Mouse (Mus musculus): ENCODE data around the gene Ccnl2. TPM values are rescaled to one million over a fixed set of nuclear protein-coding genes. Genes with fewer than 3 reads are reported as not detected.
A peak's percentile ranks its signal among the peaks of the same experiment; 100 is the strongest.

Gene Ccnl2
- polyA plus RNA-seq, 1 experiment from 2014 or later: 52.5 TPM

DNA sequence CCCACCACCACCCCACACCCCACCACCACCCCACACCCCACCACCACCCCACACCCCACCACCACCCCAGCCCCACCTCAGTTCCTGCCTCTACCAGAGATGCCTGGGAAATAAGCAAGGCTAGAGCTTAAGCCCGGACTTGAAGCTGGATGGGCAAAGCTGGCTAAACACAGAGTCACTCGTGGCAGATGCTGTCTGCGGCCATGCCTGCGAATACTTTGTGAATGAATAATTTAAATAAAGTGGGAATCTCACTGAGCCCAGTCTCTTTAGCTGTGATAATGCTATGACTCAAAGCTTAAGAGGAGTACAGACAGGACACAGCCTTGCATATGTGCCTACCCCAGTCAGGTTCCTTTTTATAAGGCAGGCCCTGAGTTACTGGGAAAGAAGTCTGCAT is 32.8 kb upstream of the Ccnl2 start:
- H3K27me3 ChIP-seq (ENCODE audit: insufficient read depth, low read length): peaks cover 14% of the 10 kb centered on the region

DNA sequence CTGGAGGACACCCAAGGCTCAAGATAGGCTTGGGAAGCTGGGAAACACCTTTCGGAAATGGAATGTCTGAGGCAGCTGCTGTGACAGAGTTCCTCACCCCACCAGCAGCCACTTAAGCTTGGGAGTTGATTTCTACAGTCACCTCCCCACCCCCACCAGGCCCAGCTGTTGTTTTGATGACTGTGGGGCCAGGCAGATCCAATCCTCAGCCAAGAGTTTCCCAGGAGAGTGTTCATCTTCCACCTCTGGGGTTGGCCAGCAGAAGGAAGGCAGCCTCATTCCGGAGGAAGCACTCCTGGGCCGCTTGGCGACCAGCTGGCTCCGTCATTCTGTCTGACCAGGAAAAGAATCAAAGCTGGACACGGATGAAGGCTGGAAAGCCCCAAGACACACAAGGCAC is 31.4 kb upstream of the Ccnl2 start:
- Histone ChIP-seq H3K4me1 (ENCODE audit: insufficient read depth) (peaks cover 21% of the 10 kb centered on the region), H3K27me3 (ENCODE audit: insufficient read depth, low read length) (peaks cover 8% of the 10 kb centered on the region; the same call in 1 of the 2 replicates), H3K27ac (ENCODE audit: low read depth) (no peak overlapping the region), H3K4me3 (ENCODE audit: low read depth, low read length) (no peak overlapping the region), H3K9ac (replicated peaks) (no peak overlapping the region), H3K36me3 (replicated peaks; ENCODE audit: insufficient read depth, low read length) (no peaks in the 10 kb centered on the region), H3K9me3 (ENCODE audit: low read length) (no peaks in the 10 kb centered on the region), H3K4me2 (ENCODE audit: low read depth, low read length) (no peak overlapping the region)
- no peak for ATAC-seq
- no peak for DNase-seq
- no peak for TF ChIP-seq CTCF (IDR thresholded peaks at IDR 0.05; ENCODE audit: low read depth)
- TF ChIP-seq EP300 (IDR thresholded peaks at IDR 0.05; ENCODE audit: low read depth): no peak
- WGBS (ENCODE audit: insufficient replicate concordance): 48% methylated on average over 6 of the region's 6 CpGs

More for the DNA sequence above, 32.8 kb upstream of the Ccnl2 start:
- Histone ChIP-seq H3K9me3 (ENCODE audit: low read length) (no peaks in the 10 kb centered on the region), H3K4me1 (ENCODE audit: insufficient read depth) (peaks cover 17% of the 10 kb centered on the region), H3K9ac (replicated peaks) (no peak overlapping the region), H3K36me3 (replicated peaks; ENCODE audit: insufficient read depth, low read length) (no peaks in the 10 kb centered on the region), H3K27ac (ENCODE audit: low read depth) (no peak overlapping the region), H3K4me3 (ENCODE audit: low read depth, low read length) (no peak overlapping the region), H3K4me2 (ENCODE audit: low read depth, low read length) (no peak overlapping the region)
- TF ChIP-seq EP300 (IDR thresholded peaks at IDR 0.05; ENCODE audit: low read depth): no peak
- no peak for TF ChIP-seq CTCF (IDR thresholded peaks at IDR 0.05; ENCODE audit: low read depth)
- DNase-seq (no peak), ATAC-seq (no peak)
- 79% methylated on average over 4 of the region's 4 CpGs for WGBS (ENCODE audit: insufficient replicate concordance)

DNA sequence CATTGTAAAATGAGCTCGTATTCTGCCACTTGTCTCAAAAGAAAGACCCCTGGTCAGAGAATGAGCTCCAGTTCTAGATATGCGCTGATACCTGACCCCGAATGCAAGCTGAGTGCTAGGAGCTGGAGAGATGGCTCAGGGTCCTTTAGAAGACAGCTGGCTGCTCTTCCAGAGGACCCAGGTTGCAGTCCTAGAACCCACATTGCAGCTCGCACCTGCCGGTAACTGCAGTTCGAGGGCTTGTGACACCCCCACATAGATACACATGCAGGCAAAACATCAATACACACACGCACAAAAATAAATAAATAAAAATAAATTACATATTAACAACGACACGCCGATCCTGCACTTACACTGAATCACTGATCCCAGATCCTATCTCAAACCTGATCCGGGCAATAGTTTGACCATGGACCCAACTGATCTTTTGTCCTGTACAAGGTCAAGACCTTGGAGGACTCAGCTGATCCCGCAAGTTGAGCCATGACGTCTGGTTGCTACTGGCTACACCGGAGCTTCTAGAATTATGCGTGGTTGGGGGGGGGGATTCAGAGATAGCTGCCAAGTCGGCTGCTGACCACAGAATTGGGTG is 28.7 kb upstream of the Ccnl2 start:
- peaks cover 17% of the 10 kb centered on the region for H3K4me1 ChIP-seq (ENCODE audit: insufficient read depth)
- H3K27me3 ChIP-seq (ENCODE audit: insufficient read depth, low read length): peaks cover 3% of the 10 kb centered on the region; the same call in 1 of the 2 replicates
- H3K9ac ChIP-seq (replicated peaks): peak overlapping the region; percentile 68
- TF ChIP-seq EP300 (IDR thresholded peaks at IDR 0.05; ENCODE audit: low read depth) (no peak), CTCF (IDR thresholded peaks at IDR 0.05; ENCODE audit: low read depth) (no peak)
- H3K4me2 ChIP-seq (ENCODE audit: low read depth, low read length): peak overlapping the region; percentile 86
- ATAC-seq (peak; percentile 61), DNase-seq (no peak)
- 35% methylated on average over 16 of the region's 16 CpGs for WGBS (ENCODE audit: insufficient replicate concordance)
- peak overlapping the region; percentile 77 for H3K27ac ChIP-seq (ENCODE audit: low read depth)
- H3K36me3 ChIP-seq (replicated peaks; ENCODE audit: insufficient read depth, low read length): no peaks in the 10 kb centered on the region
- no peaks in the 10 kb centered on the region for H3K9me3 ChIP-seq (ENCODE audit: low read length)
- peak overlapping the region; percentile 66 for H3K4me3 ChIP-seq (ENCODE audit: low read depth, low read length)

DNA sequence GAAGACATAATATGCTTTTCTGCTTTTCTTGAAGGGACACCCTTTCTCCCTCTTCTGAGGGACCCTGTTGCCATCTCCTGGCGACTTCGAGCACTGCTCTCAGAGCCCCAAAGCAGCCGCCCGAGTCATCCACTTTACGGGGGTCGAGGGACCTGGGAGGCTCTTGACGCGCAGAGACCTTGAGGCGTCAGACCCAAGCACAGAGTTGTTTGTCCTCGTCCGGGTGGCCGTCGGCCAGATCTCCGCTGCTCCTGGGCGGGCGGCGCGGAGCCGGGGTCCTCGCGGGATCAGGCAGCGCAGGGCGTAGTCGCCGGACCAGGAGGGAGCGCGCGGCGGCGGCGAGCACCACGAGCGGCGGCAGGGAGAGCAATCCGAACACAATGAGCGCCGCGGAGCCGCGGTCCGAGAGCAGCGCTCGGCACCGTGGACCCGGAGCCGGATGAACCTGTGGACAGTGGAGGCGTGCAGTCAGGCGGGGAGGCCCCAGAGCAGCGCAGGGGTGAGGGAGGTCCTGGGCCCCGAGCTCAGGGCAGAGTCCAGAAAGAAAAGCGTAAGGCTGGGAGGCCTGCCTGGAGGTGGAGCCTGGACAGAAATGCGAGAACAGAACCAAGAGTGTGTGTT is 28.1 kb upstream of the Ccnl2 start:
- H3K27ac ChIP-seq (ENCODE audit: low read depth): peak overlapping the region; percentile 77
- peak; percentile 76 for DNase-seq
- H3K9ac ChIP-seq (replicated peaks): peak overlapping the region; percentile 68
- peak overlapping the region; percentile 66 for H3K4me3 ChIP-seq (ENCODE audit: low read depth, low read length)
- ATAC-seq: peak; percentile 72
- peak overlapping the region; percentile 86 for H3K4me2 ChIP-seq (ENCODE audit: low read depth, low read length)
- no peaks in the 10 kb centered on the region for H3K9me3 ChIP-seq (ENCODE audit: low read length)
- no peaks in the 10 kb centered on the region for H3K36me3 ChIP-seq (replicated peaks; ENCODE audit: insufficient read depth, low read length)
- TF ChIP-seq EP300 (IDR thresholded peaks at IDR 0.05; ENCODE audit: low read depth) (no peak), CTCF (IDR thresholded peaks at IDR 0.05; ENCODE audit: low read depth) (peak; percentile 78)
- H3K4me1 ChIP-seq (ENCODE audit: insufficient read depth): peaks cover 17% of the 10 kb centered on the region
- peaks cover 3% of the 10 kb centered on the region; the same call in 1 of the 2 replicates for H3K27me3 ChIP-seq (ENCODE audit: insufficient read depth, low read length)
- under 1% methylated on average over 51 of the region's 52 CpGs for WGBS (ENCODE audit: insufficient replicate concordance)

DNA sequence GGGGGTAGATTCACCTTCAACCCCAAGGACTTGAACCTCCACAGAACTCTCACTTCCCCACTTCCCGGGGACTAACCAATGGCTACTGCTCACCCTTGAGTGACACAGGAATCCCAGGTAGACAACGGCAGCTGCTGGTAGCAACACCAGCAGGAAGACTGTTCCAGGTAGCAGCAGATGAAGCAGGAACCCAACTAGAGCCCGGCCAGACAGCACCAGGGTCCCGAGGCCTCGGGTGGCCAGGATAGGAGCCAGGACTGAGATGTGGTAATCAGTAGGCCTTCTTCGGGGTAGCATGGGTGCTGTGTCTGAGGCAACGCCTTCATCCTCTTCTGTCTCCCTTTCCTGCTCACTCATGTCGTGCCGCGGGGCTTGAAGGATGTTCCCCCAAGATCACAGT is 27.0 kb upstream of the Ccnl2 start:
- Histone ChIP-seq H3K36me3 (replicated peaks; ENCODE audit: insufficient read depth, low read length) (no peaks in the 10 kb centered on the region), H3K9me3 (ENCODE audit: low read length) (no peaks in the 10 kb centered on the region), H3K4me2 (ENCODE audit: low read depth, low read length) (0 out of 2 replicates have a peak overlapping the region, but pooled peaks have one; percentile 9), H3K27ac (ENCODE audit: low read depth) (peak overlapping the region; percentile 14; the same call in 1 of the 2 replicates), H3K9ac (replicated peaks) (no peak overlapping the region; the same call in 1 of the 2 replicates), H3K27me3 (ENCODE audit: insufficient read depth, low read length) (peaks cover 3% of the 10 kb centered on the region; the same call in 1 of the 2 replicates), H3K4me1 (ENCODE audit: insufficient read depth) (peaks cover 17% of the 10 kb centered on the region), H3K4me3 (ENCODE audit: low read depth, low read length) (no peak overlapping the region)
- no peak for DNase-seq
- WGBS (ENCODE audit: insufficient replicate concordance): 80% methylated on average over 10 of the region's 10 CpGs
- TF ChIP-seq CTCF (IDR thresholded peaks at IDR 0.05; ENCODE audit: low read depth): no peak
- TF ChIP-seq EP300 (IDR thresholded peaks at IDR 0.05; ENCODE audit: low read depth): no peak
- no peak for ATAC-seq

DNA sequence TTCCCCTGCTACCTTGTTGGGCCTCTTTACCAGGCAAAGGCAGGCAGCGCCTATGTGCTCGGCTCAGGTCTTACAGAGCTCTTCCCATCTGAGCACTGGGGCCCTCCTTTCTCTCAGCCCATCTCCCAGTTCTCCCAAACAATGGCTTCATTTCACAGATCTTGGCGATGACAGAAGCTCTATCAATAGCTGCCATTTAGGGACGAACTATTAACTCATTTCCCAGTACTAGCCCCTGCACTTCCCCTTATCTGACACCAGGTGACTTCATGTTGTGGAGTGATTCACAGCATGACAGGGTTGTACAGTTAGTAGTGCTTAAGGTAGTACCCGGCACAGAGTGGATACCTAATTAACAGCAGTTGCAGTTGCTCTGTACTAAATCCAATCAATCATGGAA is 26.5 kb upstream of the Ccnl2 start, which contains the start of gene Tmem88b:
Gene Tmem88b, minus strand, starts transcription at position 56 of the 400 bp plus-strand sequence.
- H3K4me2 ChIP-seq (ENCODE audit: low read depth, low read length): peak within 1 kb of the TSS; percentile 86
- TF ChIP-seq EP300 (IDR thresholded peaks at IDR 0.05; ENCODE audit: low read depth) (no peak), CTCF (IDR thresholded peaks at IDR 0.05; ENCODE audit: low read depth) (peak; percentile 59)
- DNase-seq: no peak
- peak within 1 kb of the TSS; percentile 14; the same call in 1 of the 2 replicates for H3K27ac ChIP-seq (ENCODE audit: low read depth)
- H3K36me3 ChIP-seq (replicated peaks; ENCODE audit: insufficient read depth, low read length): no peaks in the 10 kb centered on the region
- ATAC-seq: no peak
- 67% methylated on average over 5 of the region's 5 CpGs for WGBS (ENCODE audit: insufficient replicate concordance)
- H3K4me1 ChIP-seq (ENCODE audit: insufficient read depth): peaks cover 21% of the 10 kb centered on the region
- H3K9me3 ChIP-seq (ENCODE audit: low read length): no peaks in the 10 kb centered on the region
- H3K9ac ChIP-seq (replicated peaks): no peak within 1 kb of the TSS; the same call in none of the 2 replicates
- peaks cover 3% of the 10 kb centered on the region; the same call in 1 of the 2 replicates for H3K27me3 ChIP-seq (ENCODE audit: insufficient read depth, low read length)
- H3K4me3 ChIP-seq (ENCODE audit: low read depth, low read length): peak within 1 kb of the TSS; percentile 66
